ENCODE assay signal across 22 mouse cellular contexts in genomic region chr17:90817898-90818297, GRCm38 (mm10).
DNase-seq lines count a peak whose midpoint lies in the region; ATAC-seq and TF ChIP-seq lines count a peak whose summit lies in the region.
"Had no signal": no experiment of that assay in that cellular context is flagged by ENCODE, and none has a peak within 500 bp of the region (broad histone marks: within the 10 kb centered on the region; RNA-seq: fewer than 3 reads in every experiment).

No protein-coding gene starts in this region.

- no peak overlapping the region for H3K4me3 ChIP-seq in forebrain, embryonic 14.5 days (ENCODE audit: low read depth, low read length)
- H3K4me3 ChIP-seq in forebrain, embryonic 13.5 days: no peak overlapping the region
- no peak overlapping the region for H3K4me3 ChIP-seq in forebrain, embryonic 16.5 days (replicated peaks; ENCODE audit: low read length)
- H3K4me3 ChIP-seq in forebrain, embryonic 12.5 days (replicated peaks): no peak overlapping the region
- H3K4me3 ChIP-seq in left cerebral cortex, adult 2 months: no peak overlapping the region
- no peak overlapping the region for H3K4me3 ChIP-seq in kidney, embryonic 16.5 days (ENCODE audit: low read length)
- H3K4me3 ChIP-seq: embryonic facial prominence, embryonic 13.5 days; embryonic facial prominence, embryonic 15.5 days; erythroblast, embryonic 14.5 days; gastrocnemius, adult 2 months had no signal

- H3K27me3 ChIP-seq in forebrain, embryonic 14.5 days (replicated peaks; ENCODE audit: control insufficient read depth, insufficient read depth, low read length): no peaks in the 10 kb centered on the region
- no peaks in the 10 kb centered on the region for H3K27me3 ChIP-seq in forebrain, embryonic 13.5 days
- no peaks in the 10 kb centered on the region for H3K27me3 ChIP-seq in forebrain, embryonic 16.5 days (replicated peaks; ENCODE audit: control insufficient read depth, insufficient read depth, low read length)
- H3K27me3 ChIP-seq in forebrain, embryonic 12.5 days: no peaks in the 10 kb centered on the region
- no peaks in the 10 kb centered on the region for H3K27me3 ChIP-seq in kidney, embryonic 16.5 days (ENCODE audit: insufficient read depth, low read length)
- H3K27me3 ChIP-seq: CH12.LX; embryonic facial prominence, embryonic 13.5 days; embryonic facial prominence, embryonic 15.5 days; Patski had no signal

- H3K4me2 ChIP-seq in forebrain, embryonic 14.5 days (ENCODE audit: low read length): no peak overlapping the region
- H3K4me2 ChIP-seq in forebrain, embryonic 13.5 days: no peak overlapping the region
- no peak overlapping the region for H3K4me2 ChIP-seq in forebrain, embryonic 16.5 days (ENCODE audit: low read length)
- H3K4me2 ChIP-seq in forebrain, embryonic 12.5 days: no peak overlapping the region
- H3K4me2 ChIP-seq in kidney, embryonic 16.5 days (replicated peaks; ENCODE audit: low read depth, low read length): no peak overlapping the region
- H3K4me2 ChIP-seq: embryonic facial prominence, embryonic 13.5 days; embryonic facial prominence, embryonic 15.5 days had no signal

- H3K27ac ChIP-seq in forebrain, embryonic 14.5 days (ENCODE audit: low read depth, low read length): no peak overlapping the region
- H3K27ac ChIP-seq in forebrain, embryonic 13.5 days: no peak overlapping the region
- H3K27ac ChIP-seq in forebrain, embryonic 16.5 days (ENCODE audit: low read length): no peak overlapping the region
- H3K27ac ChIP-seq in forebrain, embryonic 12.5 days: no peak overlapping the region
- no peak overlapping the region for H3K27ac ChIP-seq in left cerebral cortex, adult 2 months
- H3K27ac ChIP-seq in kidney, embryonic 16.5 days (ENCODE audit: low read length): no peak overlapping the region
- H3K27ac ChIP-seq: embryonic facial prominence, embryonic 13.5 days; embryonic facial prominence, embryonic 15.5 days; gastrocnemius, adult 2 months had no signal

- H3K9me3 ChIP-seq in forebrain, embryonic 14.5 days (replicated peaks; ENCODE audit: control insufficient read depth, low read length): no peaks in the 10 kb centered on the region
- no peaks in the 10 kb centered on the region for H3K9me3 ChIP-seq in forebrain, embryonic 13.5 days (replicated peaks)
- no peaks in the 10 kb centered on the region for H3K9me3 ChIP-seq in forebrain, embryonic 16.5 days (ENCODE audit: control insufficient read depth, low read length)
- H3K9me3 ChIP-seq in forebrain, embryonic 12.5 days: no peaks in the 10 kb centered on the region
- no peaks in the 10 kb centered on the region for H3K9me3 ChIP-seq in kidney, embryonic 16.5 days (ENCODE audit: low read length)
- H3K9me3 ChIP-seq: embryonic facial prominence, embryonic 13.5 days; embryonic facial prominence, embryonic 15.5 days; G1E had no signal

- H3K4me1 ChIP-seq in forebrain, embryonic 14.5 days (ENCODE audit: control insufficient read depth, insufficient read depth, low read length): no peaks in the 10 kb centered on the region
- H3K4me1 ChIP-seq in forebrain, embryonic 13.5 days: no peaks in the 10 kb centered on the region
- H3K4me1 ChIP-seq in forebrain, embryonic 16.5 days (replicated peaks; ENCODE audit: control insufficient read depth, insufficient read depth, low read length): no peaks in the 10 kb centered on the region; the same call in 1 of the 2 replicates
- H3K4me1 ChIP-seq in forebrain, embryonic 12.5 days: no peaks in the 10 kb centered on the region
- no peaks in the 10 kb centered on the region for H3K4me1 ChIP-seq in kidney, embryonic 16.5 days (ENCODE audit: insufficient read depth, low read length)
- H3K4me1 ChIP-seq: embryonic facial prominence, embryonic 13.5 days; embryonic facial prominence, embryonic 15.5 days had no signal

- TF ChIP-seq CTCF in brain, embryonic 14.5 days (IDR thresholded peaks at IDR 0.05; ENCODE audit: borderline replicate concordance, extremely low read depth, insufficient read depth, insufficient read length): no peak
- TF ChIP-seq CTCF in left cerebral cortex, adult 2 months (IDR thresholded peaks at IDR 0.05): no peak

- no peaks in the 10 kb centered on the region for H3K36me3 ChIP-seq in forebrain, embryonic 14.5 days (ENCODE audit: control insufficient read depth, insufficient read depth, low read length)
- no peaks in the 10 kb centered on the region for H3K36me3 ChIP-seq in forebrain, embryonic 13.5 days (ENCODE audit: poor library complexity, severe bottlenecking)
- H3K36me3 ChIP-seq in forebrain, embryonic 16.5 days (ENCODE audit: control insufficient read depth, insufficient read depth): no peaks in the 10 kb centered on the region
- no peaks in the 10 kb centered on the region for H3K36me3 ChIP-seq in forebrain, embryonic 12.5 days (replicated peaks)
- H3K36me3 ChIP-seq in kidney, embryonic 16.5 days (ENCODE audit: insufficient read depth, low read length): no peaks in the 10 kb centered on the region
- H3K36me3 ChIP-seq: embryonic facial prominence, embryonic 13.5 days; embryonic facial prominence, embryonic 15.5 days; G1E had no signal

- H3K9ac ChIP-seq in forebrain, embryonic 14.5 days (ENCODE audit: low read length): no peak overlapping the region
- H3K9ac ChIP-seq in forebrain, embryonic 13.5 days: no peak overlapping the region
- no peak overlapping the region for H3K9ac ChIP-seq in forebrain, embryonic 16.5 days (replicated peaks; ENCODE audit: low read depth, low read length)
- no peak overlapping the region for H3K9ac ChIP-seq in forebrain, embryonic 12.5 days
- H3K9ac ChIP-seq in kidney, embryonic 16.5 days (replicated peaks; ENCODE audit: low read length): no peak overlapping the region
- H3K9ac ChIP-seq: embryonic facial prominence, embryonic 13.5 days; embryonic facial prominence, embryonic 15.5 days had no signal

- intact Hi-C loops in left cerebral cortex, adult 2 months (cut with DNase I): no loop called here

- no peak for TF ChIP-seq POLR2A in brain, embryonic 14.5 days (IDR thresholded peaks at IDR 0.05; ENCODE audit: borderline replicate concordance, extremely low read depth, insufficient read depth, insufficient read length, poor library complexity, severe bottlenecking)

- DNase-seq in forebrain, embryonic 14.5 days (ENCODE audit: low spot score): peak; percentile 30
- peak; percentile 72 for DNase-seq in brain, adult 2 months (ENCODE audit: low read depth, low spot score)
- peak; percentile 35 for DNase-seq in brain, embryonic 14.5 days (ENCODE audit: low read depth)
- no peak for DNase-seq in left cerebral cortex, adult 2 months (ENCODE audit: extremely low spot score in 1 of 2, low spot score in 2 of 2)
- DNase-seq: adrenal gland, adult 8-10 months; adrenal gland, postnatal 14 days; adrenal gland, postnatal 36 days; cerebellum, adult 11 months; cerebellum, adult 8-10 months; embryo, embryonic 11 days; gastrocnemius, adult 2 months had no signal

- WGBS in forebrain, embryonic 14.5 days: 84% methylated on average over 2 of the region's 2 CpGs
- WGBS in forebrain, embryonic 13.5 days: 84% methylated on average over 2 of the region's 2 CpGs
- 69% methylated on average over 2 of the region's 2 CpGs for WGBS in forebrain, embryonic 16.5 days
- WGBS in forebrain, embryonic 12.5 days: 94% methylated on average over 2 of the region's 2 CpGs
- 70% methylated on average over 2 of the region's 2 CpGs for WGBS in kidney, embryonic 16.5 days

- no peak for ATAC-seq in forebrain, embryonic 14.5 days
- ATAC-seq in forebrain, embryonic 13.5 days: no peak
- ATAC-seq in forebrain, embryonic 16.5 days: peak; percentile 76
- ATAC-seq in forebrain, embryonic 12.5 days (ENCODE audit: low FRiP score): no peak
- ATAC-seq in kidney, embryonic 16.5 days (ENCODE audit: low FRiP score, low TSS enrichment): no peak
- ATAC-seq: activated CD4-positive, CD25-positive, alpha-beta regulatory T cell, adult 4 months; Patski had no signal

Comparison
In these comparisons a context has a peak if more than half of its experiments do, and no peak if none do; other contexts are left out.
1. DNase-seq: peak in forebrain, embryonic 14.5 days (single experiment), brain, adult 2 months (single experiment) and brain, embryonic 14.5 days (single experiment); none in left cerebral cortex, adult 2 months (0 of 2).